Comparison of ENCODE assay signal across 1 mouse cellular context in genomic region chr12:76370831-76371571, GRCm38 (mm10).
A peak's percentile ranks its signal among the peaks of the same experiment; 100 is the strongest.
TF ChIP-seq lines count a peak whose summit lies in the region.

No protein-coding gene starts in this region.

TF ChIP-seq in C2C12, 6 proteins besides CTCF, POLR2A, EP300 and RAD21 (continued from another document):
- peak; percentile 79 for TF ChIP-seq USF1 (IDR thresholded peaks at IDR 0.05; ENCODE audit: low read depth)
